Mouse (Mus musculus) heart, embryonic 15.5 days (tissue): ENCODE results near the gene Plscr2. TPM values are rescaled to one million over a fixed set of nuclear protein-coding genes. Genes with fewer than 3 reads are reported as not detected.

Source experiments
- microRNA-seq: library from miRNA; unstranded; fragments of <30 nt; microRNA quantifications from one replicate; pipeline ENCODE4, GENCODE M21; 2016
- polyA plus RNA-seq: library from polyadenylated mRNA; unstranded; fragments of >200 nt; fragmentation: Nextera tagmentation; extraction: Ambion mirVana; gene quantifications from 2 replicates; pipeline ENCODE4 v1.2.1, GENCODE M21; 2015

The Plscr2 gene
- polyA plus RNA-seq, 1 experiment from 2014 or later: 11.5 TPM

Small RNA genes within 50 kb of the gene (microRNA-seq; reads per million reads assigned to microRNA genes)
- gene Mir6386: not detected

Other genes starting within 250 kb of the Plscr2 start
- not detected in 2 replicates for gene Plscr5, start 82.7 kb upstream of the Plscr2 start, polyA plus RNA-seq
- gene Plscr1, start 25.9 kb upstream of the Plscr2 start, polyA plus RNA-seq: 25.0 and 25.2 TPM in 2 replicates
- gene 1700057G04Rik, start 33.8 kb downstream of the Plscr2 start, polyA plus RNA-seq: not detected in 2 replicates
- gene Plscr4, start 181.8 kb downstream of the Plscr2 start, polyA plus RNA-seq: 6.3 and 7.5 TPM in 2 replicates